Mouse (Mus musculus) intestine, postnatal 0 days (tissue): ENCODE results near the gene Dab1. TPM values are rescaled to one million over a fixed set of nuclear protein-coding genes. Genes with fewer than 3 reads are reported as not detected.

Experiments
- ATAC-seq: fragments of 200-750 bp; cut with Nextera tagmentation; 2 replicates; pipeline ENCODE4 v1.8.0; 2017; ENCODE audit warnings: mild to moderate bottlenecking, moderate TSS enrichment, moderate library complexity
- H3K27ac ChIP-seq: fragments of 300-500 bp; sonication (generic); 2 replicates; pipeline ENCODE4 v1.5.1; 2014; ENCODE audit warnings: mild to moderate bottlenecking, low read depth, low read length, moderate library complexity
- H3K27me3 ChIP-seq: fragments of 300-500 bp; sonication (generic); replicated peaks from 2 replicates; pipeline ENCODE4 v1.6.1; 2014; ENCODE audit warnings: low read length, mixed read lengths; ENCODE audit not compliant: control insufficient read depth, insufficient read depth
- H3K36me3 ChIP-seq: fragments of 300-500 bp; sonication (generic); 2 replicates; pipeline ENCODE4 v1.6.1; 2014; ENCODE audit warnings: mild to moderate bottlenecking, moderate library complexity; ENCODE audit not compliant: control insufficient read depth, insufficient read depth
- H3K4me1 ChIP-seq: fragments of 300-500 bp; sonication (generic); replicated peaks from 2 replicates; pipeline ENCODE4 v1.6.1; 2014; ENCODE audit warnings: antibody characterized with exemption, low read length, mixed read lengths; ENCODE audit not compliant: control insufficient read depth, insufficient read depth
- H3K4me2 ChIP-seq: fragments of 300-500 bp; sonication (generic); replicated peaks from 2 replicates; pipeline ENCODE4 v1.6.1; 2014; ENCODE audit warnings: low read depth, mild to moderate bottlenecking, moderate library complexity
- H3K4me3 ChIP-seq: fragments of 300-500 bp; sonication (generic); 2 replicates; pipeline ENCODE4 v1.5.1; 2014; ENCODE audit warnings: low read depth, low read length
- H3K9ac ChIP-seq: fragments of 300-500 bp; sonication (generic); 2 replicates; pipeline ENCODE4 v1.6.1; 2014; ENCODE audit warnings: mild to moderate bottlenecking, low read depth, low read length
- H3K9me3 ChIP-seq: fragments of 300-500 bp; sonication (generic); 2 replicates; pipeline ENCODE4 v1.6.1; 2016; ENCODE audit warnings: mixed run types; ENCODE audit not compliant: control insufficient read depth
- CTCF ChIP-seq: sonication (generic); IDR thresholded peaks from 2 replicates; pipeline ENCODE4 v1.5.1; 2016; ENCODE audit warnings: low read depth, mild to moderate bottlenecking, control low read depth, antibody characterized with exemption, moderate library complexity
- WGBS: fragments of 180-500 bp; shearing (Covaris S2); extraction: QIAGEN DNeasy Blood & Tissue Kit; methylation state at CpG from one replicate; pipeline ENCODE4 v1.1.7; 2014; 5-methylcytosine and 5-hydroxymethylcytosine counted together
- polyA plus RNA-seq: library from polyadenylated mRNA; unstranded; fragments of >200 nt; fragmentation: Nextera tagmentation; extraction: Ambion mirVana; gene quantifications from 2 replicates; pipeline ENCODE4 v1.2.1, GENCODE M21; 2015

The Dab1 gene
- polyA plus RNA-seq, 1 experiment from 2014 or later: 61.3 TPM

GRCm38 (mm10) chr4:104111614-104112013, 492.5 kb downstream of the Dab1 start:
- no peaks in the 10 kb centered on the region for H3K4me1 ChIP-seq
- H3K4me3 ChIP-seq: no peak overlapping the region
- H3K27me3 ChIP-seq: no peaks in the 10 kb centered on the region
- H3K27ac ChIP-seq: no peak overlapping the region
- no peaks in the 10 kb centered on the region for H3K36me3 ChIP-seq
- no peaks in the 10 kb centered on the region for H3K9me3 ChIP-seq
- TF ChIP-seq CTCF: no peak
- no peak overlapping the region for H3K4me2 ChIP-seq
- no peak overlapping the region for H3K9ac ChIP-seq
- no peak for ATAC-seq

- Histone ChIP-seq H3K4me3 (no peak overlapping the region), H3K27ac (no peak overlapping the region), H3K9ac (no peak overlapping the region), H3K36me3 (no peaks in the 10 kb centered on the region), H3K4me1 (no peaks in the 10 kb centered on the region), H3K9me3 (no peaks in the 10 kb centered on the region), H3K4me2 (no peak overlapping the region), H3K27me3 (no peaks in the 10 kb centered on the region)
- no peak for ATAC-seq
- TF ChIP-seq CTCF: no peak
- WGBS: 90% methylated on average over 13 of the region's 13 CpGs
Measured at GRCm38 (mm10) chr4:104113209-104114005, 494.2 kb downstream of the Dab1 start.

GRCm38 (mm10) chr4:104114006-104114361, 494.8 kb downstream of the Dab1 start:
- H3K36me3 ChIP-seq: no peaks in the 10 kb centered on the region
- no peaks in the 10 kb centered on the region for H3K4me1 ChIP-seq
- H3K4me2 ChIP-seq: no peak overlapping the region
- ATAC-seq: no peak
- TF ChIP-seq CTCF: no peak
- no peak overlapping the region for H3K4me3 ChIP-seq
- H3K27me3 ChIP-seq: no peaks in the 10 kb centered on the region
- no peaks in the 10 kb centered on the region for H3K9me3 ChIP-seq
- no peak overlapping the region for H3K9ac ChIP-seq
- 82% methylated on average over 6 of the region's 6 CpGs for WGBS
- H3K27ac ChIP-seq: no peak overlapping the region

- H3K27me3 ChIP-seq: no peaks in the 10 kb centered on the region
- no peak overlapping the region for H3K27ac ChIP-seq
- no peaks in the 10 kb centered on the region for H3K9me3 ChIP-seq
- WGBS: 85% methylated on average over 4 of the region's 4 CpGs
- H3K4me3 ChIP-seq: no peak overlapping the region
- H3K4me1 ChIP-seq: no peaks in the 10 kb centered on the region
- TF ChIP-seq CTCF: no peak
- H3K4me2 ChIP-seq: no peak overlapping the region
- H3K36me3 ChIP-seq: no peaks in the 10 kb centered on the region
- no peak overlapping the region for H3K9ac ChIP-seq
- ATAC-seq: no peak
Measured at GRCm38 (mm10) chr4:104120108-104120507, 500.9 kb downstream of the Dab1 start.

GRCm38 (mm10) chr4:104121959-104122358, 502.8 kb downstream of the Dab1 start:
- H3K36me3 ChIP-seq: no peaks in the 10 kb centered on the region
- WGBS: 69% methylated on average over 5 of the region's 5 CpGs
- TF ChIP-seq CTCF: no peak

GRCm38 (mm10) chr4:104122364-104122763, 503.2 kb downstream of the Dab1 start:
- no peak overlapping the region for H3K27ac ChIP-seq
- no peak for TF ChIP-seq CTCF
- no peak overlapping the region for H3K9ac ChIP-seq
- H3K4me1 ChIP-seq: no peaks in the 10 kb centered on the region
- H3K9me3 ChIP-seq: no peaks in the 10 kb centered on the region
- no peak overlapping the region for H3K4me2 ChIP-seq
- no peaks in the 10 kb centered on the region for H3K27me3 ChIP-seq
- no peak overlapping the region for H3K4me3 ChIP-seq
- 61% methylated on average over 1 of the region's 1 CpGs for WGBS
- no peak for ATAC-seq
- H3K36me3 ChIP-seq: no peaks in the 10 kb centered on the region

More at GRCm38 (mm10) chr4:104121959-104122358, 502.8 kb downstream of the Dab1 start:
- H3K4me2 ChIP-seq: no peak overlapping the region
- no peak overlapping the region for H3K27ac ChIP-seq
- no peaks in the 10 kb centered on the region for H3K27me3 ChIP-seq
- H3K9me3 ChIP-seq: no peaks in the 10 kb centered on the region
- no peak overlapping the region for H3K9ac ChIP-seq
- ATAC-seq: no peak
- H3K4me1 ChIP-seq: no peaks in the 10 kb centered on the region
- no peak overlapping the region for H3K4me3 ChIP-seq
